Mouse (Mus musculus): Measurements from ENCODE around the gene Gm2174. TPM values are rescaled to one million over a fixed set of nuclear protein-coding genes. Genes with fewer than 3 reads are reported as not detected.

Gm2174 gene
- polyA plus RNA-seq (2017; shearing (Covaris generic)), result not detected

DNA sequence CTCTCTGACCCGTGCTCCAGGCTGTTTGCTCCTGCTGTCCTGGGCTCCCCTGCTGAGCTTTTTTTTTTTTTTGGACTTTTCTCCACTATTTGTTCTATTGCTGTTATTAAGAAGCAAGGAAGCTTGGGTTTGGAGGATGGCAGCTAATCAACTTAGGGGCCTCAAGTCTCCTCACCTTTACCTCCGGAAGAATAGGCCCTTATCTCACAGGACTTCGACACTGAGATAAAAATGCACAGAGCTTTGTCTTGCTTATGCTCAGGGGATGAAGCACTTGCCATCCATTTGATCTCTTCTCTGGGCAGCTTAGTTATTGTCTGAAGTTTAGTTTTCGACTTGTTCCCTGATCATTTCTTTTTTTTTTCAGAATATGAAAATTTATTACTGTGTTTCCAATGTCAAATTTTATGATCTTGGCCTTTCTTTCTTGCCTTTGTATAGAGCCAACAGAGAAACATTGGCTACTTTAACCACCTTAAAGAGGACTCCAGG lies at the start of gene Gm2174:
Gene Gm2174, plus strand, starts transcription at position 442 of the 492 bp plus-strand sequence.

DNA sequence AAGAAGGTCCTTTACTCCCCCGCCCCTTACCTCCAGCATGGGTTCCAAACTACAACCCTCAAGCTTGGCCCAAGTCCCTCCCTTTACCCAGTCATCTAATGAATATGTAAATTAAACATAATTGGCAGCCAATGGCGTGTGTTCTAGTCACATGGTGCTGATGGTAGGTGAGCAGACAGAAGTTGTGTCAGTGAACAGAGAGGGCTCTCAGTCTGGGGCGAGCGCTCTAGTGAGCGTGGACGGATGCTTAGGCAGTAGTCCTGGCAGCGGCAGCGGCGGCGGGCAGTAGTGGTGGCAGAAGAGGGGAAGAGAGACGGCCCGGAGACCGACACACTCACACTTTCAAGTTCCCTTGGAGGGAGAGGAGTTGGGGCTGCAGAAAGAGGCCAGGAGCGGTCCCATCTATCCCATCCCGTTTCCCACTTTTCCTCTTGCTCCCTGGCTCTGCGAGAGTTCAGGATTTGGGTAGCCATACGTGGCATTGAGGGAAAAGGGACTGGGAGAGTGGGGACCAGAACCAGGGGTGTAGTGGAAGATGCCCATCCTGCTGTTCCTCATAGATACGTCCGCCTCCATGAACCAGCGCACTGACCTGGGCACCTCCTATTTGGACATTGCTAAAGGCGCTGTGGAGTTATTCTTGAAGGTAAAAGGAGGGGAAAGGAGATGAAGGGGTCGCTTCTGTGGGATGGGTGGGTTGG lies 7.1 kb downstream of the Gm2174 start, which contains the start of gene Ints6l:
Gene Ints6l, plus strand, starts transcription at position 187 of the 701 bp plus-strand sequence.

Other genes starting within 250 kb of the Gm2174 start
- gene Gm773, start 235.1 kb upstream of the Gm2174 start, polyA plus RNA-seq (2017; shearing (Covaris generic)), result not detected
- not detected for gene Zfp449, start 101.6 kb upstream of the Gm2174 start, polyA plus RNA-seq (2017; shearing (Covaris generic))
- 0.32 TPM for gene Smim10l2a, start 73.4 kb upstream of the Gm2174 start, polyA plus RNA-seq (2017; shearing (Covaris generic))
- 31.6 TPM for gene Ints6l, start 6.9 kb downstream of the Gm2174 start, polyA plus RNA-seq (2017; shearing (Covaris generic))
- gene Gm10477, start 76.8 kb downstream of the Gm2174 start, polyA plus RNA-seq (2017; shearing (Covaris generic)), result not detected
- gene Gm648, start 101.6 kb downstream of the Gm2174 start, polyA plus RNA-seq (2017; shearing (Covaris generic)), result not detected
- 7.2 TPM for gene Mmgt1, start 150.1 kb downstream of the Gm2174 start, polyA plus RNA-seq (2017; shearing (Covaris generic))
- 9.9 TPM for gene Slc9a6, start 161.8 kb downstream of the Gm2174 start, polyA plus RNA-seq (2017; shearing (Covaris generic))

All from effector memory CD4-positive, alpha-beta T cell, adult 7 months (primary cell).